Mouse (Mus musculus) v-Abl transformed pro-B cells (cell line): ENCODE data around the gene Grcc10.

Experiments
- in situ Hi-C, 2 experiments: fragments of 400-800 bp; cut with MboI; formaldehyde crosslinking; loops; one replicate each; pipeline ENCODE4 v1.15.1; 2025; ENCODE audit not compliant: unreplicated experiment in 2 of 2

Grcc10 gene

DNA sequence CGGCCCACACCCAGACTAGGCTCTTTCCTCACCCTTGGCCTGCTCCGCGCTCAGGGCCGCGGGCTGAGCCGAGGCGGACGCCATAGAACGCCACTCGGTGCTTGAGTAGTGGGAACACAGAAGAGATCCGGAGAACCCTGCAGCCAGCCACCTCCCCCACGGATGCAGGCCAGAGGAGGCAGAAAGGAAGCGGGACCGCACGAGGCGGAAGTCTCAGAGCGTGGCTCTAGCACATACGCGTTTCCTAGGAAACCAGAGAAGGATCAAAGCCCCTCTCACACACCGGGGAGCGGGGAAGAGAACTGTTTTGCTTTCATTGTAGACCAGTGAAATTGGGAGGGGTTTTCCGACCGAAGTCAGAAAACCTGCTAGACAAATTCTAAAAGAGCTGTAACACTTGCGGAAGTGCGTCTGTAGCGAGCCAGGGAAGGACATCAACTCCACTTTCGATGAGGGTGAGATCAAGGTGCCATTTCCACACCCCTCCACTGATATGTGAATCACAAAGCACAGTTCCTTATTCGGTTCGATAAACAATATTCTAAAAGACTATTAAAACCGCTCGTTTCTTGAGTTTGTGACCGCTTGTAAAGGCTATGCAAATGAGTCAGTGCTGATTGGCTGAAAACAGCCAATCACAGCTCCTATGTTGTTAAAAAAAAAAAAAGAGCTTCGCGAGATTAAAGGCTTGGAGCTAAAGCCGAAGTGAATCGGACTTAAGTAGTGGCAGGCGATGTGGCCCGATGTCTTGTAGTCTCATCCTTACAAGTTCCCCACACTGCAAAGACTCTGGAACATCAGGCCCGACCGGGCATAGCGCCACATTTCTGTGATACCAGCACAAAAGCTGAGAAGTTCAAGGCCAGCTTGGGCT, at the start of gene Grcc10:
Gene Grcc10, minus strand, starts transcription at position 487 of the 874 bp plus-strand sequence.
- in situ Hi-C loops = loop anchor here in 1 of 2 experiments (10.0 kb wide), 1 partner anchor 334 kb away; no protein-coding TSS in a partner anchor

DNA sequence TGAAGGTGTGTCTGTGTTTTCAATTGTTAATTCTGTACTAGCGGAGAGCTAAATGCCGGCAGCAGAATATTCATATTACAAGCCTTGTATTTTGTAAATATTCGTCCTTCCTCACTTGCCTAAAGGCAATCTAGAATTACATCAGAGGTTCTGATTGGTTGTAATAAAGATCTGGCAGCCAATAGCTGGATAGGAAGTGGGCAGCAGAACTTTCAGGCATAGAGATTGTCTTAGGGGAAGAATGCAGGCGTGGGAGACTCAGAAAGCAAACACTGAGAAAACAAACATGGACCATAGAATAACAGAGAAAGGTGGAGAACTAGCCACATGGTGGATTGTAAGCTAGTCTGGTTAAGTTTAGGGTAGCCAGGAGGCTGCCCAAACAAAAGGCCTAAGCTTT, 48.9 kb upstream of the Grcc10 start:
- in situ Hi-C loops = no loop called here

- in situ Hi-C loops = no loop called here
Observed at GRCm38 (mm10) chr6:124789519-124789918, 48.3 kb upstream of the Grcc10 start.

DNA sequence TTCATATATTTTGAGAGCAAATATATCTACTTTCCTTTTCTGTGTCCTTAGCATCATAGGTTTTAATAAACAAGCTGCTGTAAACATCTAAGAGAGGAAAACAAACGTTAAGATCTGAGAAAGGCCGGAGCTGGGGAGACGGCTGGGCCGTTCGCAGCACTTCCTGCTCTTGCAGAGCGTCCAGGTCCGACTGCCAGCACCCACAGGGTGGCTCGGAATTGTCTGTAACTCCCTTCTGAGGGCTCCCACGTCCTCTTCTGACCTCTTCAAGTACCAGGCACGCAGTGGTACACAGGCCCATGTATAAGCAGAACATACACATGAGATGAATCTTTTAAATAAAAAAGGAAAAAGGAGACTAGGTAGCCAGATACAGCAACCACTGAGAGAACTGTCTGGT, 46.5 kb upstream of the Grcc10 start:
- in situ Hi-C loops = no loop called here

- in situ Hi-C loops = no loop called here
Observed at GRCm38 (mm10) chr6:124786756-124787420, 45.7 kb upstream of the Grcc10 start.

GRCm38 (mm10) chr6:124782436-124782835, 41.3 kb upstream of the Grcc10 start:
- in situ Hi-C loops = no loop called here

DNA sequence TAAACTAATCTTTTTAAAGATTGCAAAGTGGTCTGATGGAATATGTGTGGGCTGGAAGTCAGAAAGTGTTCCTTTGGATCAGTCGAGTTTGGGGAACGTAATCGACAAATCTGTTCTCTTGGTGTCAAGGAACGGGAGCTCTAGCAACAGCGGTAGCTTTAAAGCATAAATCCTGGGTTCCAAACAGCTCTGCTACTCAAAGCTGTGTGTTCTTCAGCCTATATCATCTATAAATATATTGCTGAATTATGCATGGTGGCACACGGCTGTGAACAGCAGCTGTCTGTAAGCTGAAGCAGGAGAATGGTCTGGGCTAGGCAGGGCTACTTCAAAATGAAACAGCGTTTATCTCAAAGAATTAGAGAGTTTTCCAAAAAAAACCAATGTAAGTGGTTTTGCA, 39.7 kb upstream of the Grcc10 start:
- in situ Hi-C loops = no loop called here

GRCm38 (mm10) chr6:124779984-124780416, 38.8 kb upstream of the Grcc10 start:
- in situ Hi-C loops = no loop called here

DNA sequence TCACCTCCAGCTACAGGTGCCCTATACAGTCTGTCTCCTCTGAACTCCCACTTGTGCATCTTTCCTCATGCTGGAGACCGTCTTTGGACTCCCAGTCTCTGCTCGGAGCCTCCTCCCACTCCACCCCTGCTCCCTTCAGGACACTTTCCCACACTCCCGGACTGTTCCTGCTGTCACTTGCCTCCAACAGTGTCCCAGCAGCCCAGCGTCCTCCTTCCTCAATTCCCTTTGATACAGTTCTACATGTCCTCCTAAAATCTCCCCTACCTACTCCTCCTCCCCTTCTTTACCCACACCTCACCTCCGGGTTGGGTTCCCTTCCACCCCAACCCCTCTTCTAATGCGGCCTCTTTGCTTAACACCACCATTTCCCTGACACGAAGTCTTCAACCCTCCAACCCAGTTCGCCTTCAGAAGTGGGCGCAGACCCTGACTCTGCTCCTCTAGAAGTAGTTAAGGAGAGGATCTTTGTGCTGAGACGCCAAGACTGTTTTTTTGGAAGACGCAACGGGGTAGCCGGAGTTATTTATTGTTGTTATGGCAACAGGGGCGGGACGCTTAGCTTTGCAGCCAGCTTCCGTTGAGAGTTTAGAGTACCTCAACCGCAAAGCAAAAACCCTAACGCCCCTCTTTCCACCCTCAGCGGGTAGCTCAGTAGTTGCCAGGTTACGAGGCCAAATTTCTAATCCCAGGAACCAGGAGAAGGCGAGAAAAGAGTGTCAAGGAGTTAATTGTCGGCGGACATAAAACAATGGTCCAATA, 38.2 kb upstream of the Grcc10 start, which contains the start of gene Lrrc23:
Gene Lrrc23, minus strand, starts transcription at position 506 of the 762 bp plus-strand sequence.
- in situ Hi-C loops = no loop called here

- in situ Hi-C loops = loop anchor here in 1 of 2 experiments (25.0 kb wide), 1 partner anchor 358 kb away; the partner anchor contains the start of gene Pex5
Observed at GRCm38 (mm10) chr6:124770511-124770910, 29.3 kb upstream of the Grcc10 start.

DNA sequence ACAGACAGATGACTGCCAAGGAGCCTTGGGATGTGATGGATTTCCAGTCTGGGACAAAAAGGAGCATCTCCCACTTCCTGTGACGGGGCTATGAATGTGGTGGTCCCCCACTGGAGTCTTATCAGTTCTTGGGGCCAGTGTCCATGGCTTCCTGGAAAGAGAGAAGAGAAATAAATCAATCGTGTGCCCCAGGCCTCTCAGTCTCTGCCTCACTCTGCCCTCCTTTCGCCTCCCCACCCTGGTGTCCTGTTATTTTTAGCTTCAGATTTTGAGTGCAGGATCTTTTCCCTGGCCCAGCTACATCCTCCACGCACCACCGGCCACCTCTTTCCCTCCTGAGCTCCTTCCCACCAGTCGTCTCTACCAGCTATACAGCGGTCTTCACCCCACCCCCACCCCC, 28.8 kb upstream of the Grcc10 start:
- in situ Hi-C loops = loop anchor here in 1 of 2 experiments (25.0 kb wide), 1 partner anchor 358 kb away; the partner anchor contains the start of gene Pex5

- in situ Hi-C loops = loop anchor here (10.0 to 25.0 kb wide), 2 partner anchors 264 to 357 kb away; partner anchors contain the start of gene Pex5 (in 1 of the 2)
Observed at GRCm38 (mm10) chr6:124769101-124769765, 28.1 kb upstream of the Grcc10 start, which contains the start of gene Eno2. TSS of gene Eno2 (minus strand) at chr6:124769673.

GRCm38 (mm10) chr6:124768704-124769044, 27.5 kb upstream of the Grcc10 start:
- in situ Hi-C loops = loop anchor here (10.0 to 25.0 kb wide), 2 partner anchors 264 to 356 kb away; partner anchors contain the start of gene Pex5 (in 1 of the 2)

- in situ Hi-C loops = loop anchor here (10.0 to 25.0 kb wide), 2 partner anchors 263 to 356 kb away; partner anchors contain the start of gene Pex5 (in 1 of the 2)
Observed at GRCm38 (mm10) chr6:124767920-124768703, 26.9 kb upstream of the Grcc10 start.

- in situ Hi-C loops = loop anchor here (10.0 to 25.0 kb wide), 2 partner anchors 263 to 355 kb away; partner anchors contain the start of gene Pex5 (in 1 of the 2)
Observed at GRCm38 (mm10) chr6:124767536-124767919, 26.4 kb upstream of the Grcc10 start.

- in situ Hi-C loops = loop anchor here (10.0 to 25.0 kb wide), 2 partner anchors 261 to 354 kb away; partner anchors contain the start of gene Pex5 (in 1 of the 2)
Observed at GRCm38 (mm10) chr6:124765951-124766350, 24.8 kb upstream of the Grcc10 start.

GRCm38 (mm10) chr6:124759259-124759658, 18.1 kb upstream of the Grcc10 start:
- in situ Hi-C loops = loop anchor here in 1 of 2 experiments (25.0 kb wide), 1 partner anchor 347 kb away; the partner anchor contains the start of gene Pex5

DNA sequence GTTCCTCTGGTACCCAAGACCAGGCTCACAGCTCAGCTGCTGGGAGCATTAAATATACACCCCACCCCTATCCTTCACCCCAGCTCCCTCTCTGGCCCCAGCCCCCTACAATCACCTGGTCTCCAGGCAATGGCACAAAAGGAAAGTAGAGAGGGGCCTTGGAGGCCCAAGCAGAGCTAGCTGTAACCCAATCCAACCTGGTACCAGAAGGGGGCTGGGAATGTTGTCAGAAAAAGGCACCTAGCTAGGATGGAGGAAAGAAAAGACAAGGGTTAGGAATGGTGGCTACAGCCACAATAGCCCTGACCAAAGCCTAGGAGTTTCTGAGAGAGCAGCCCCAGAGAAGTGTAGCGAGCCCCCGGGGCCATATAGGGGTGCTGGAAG, 17.7 kb upstream of the Grcc10 start:
- in situ Hi-C loops = loop anchor here in 1 of 2 experiments (25.0 kb wide), 1 partner anchor 347 kb away; the partner anchor contains the start of gene Pex5
